Mouse (Mus musculus): Measurements from ENCODE around the gene Apbb2. TPM values are rescaled to one million over a fixed set of nuclear protein-coding genes. Genes with fewer than 3 reads are reported as not detected.

Gene Apbb2
- total and polyA plus RNA-seq, 3 experiments: 0.34 to 0.40 (median 0.34) TPM

DNA sequence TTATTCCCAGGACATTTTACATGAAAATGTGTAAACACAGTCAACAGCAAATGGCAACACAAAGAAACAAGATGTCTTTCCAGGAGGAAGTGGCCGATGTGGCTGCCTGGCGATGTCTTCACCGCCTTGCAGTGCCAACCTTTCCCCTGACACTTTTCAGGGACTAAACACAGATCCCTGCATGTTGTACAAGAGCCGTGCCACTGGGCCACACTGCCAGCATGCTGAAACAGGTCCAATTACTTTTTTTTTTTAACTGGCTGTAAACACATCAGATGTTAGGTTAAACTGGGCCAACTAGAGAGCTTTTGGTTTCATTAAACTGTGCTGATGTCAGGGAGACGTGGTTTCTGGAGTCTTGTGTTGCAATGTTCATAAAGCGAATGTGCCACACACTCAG is 319.7 kb downstream of the Apbb2 start:
- Histone ChIP-seq H3K4me1 (ENCODE audit: control insufficient read depth in 1 of 2, insufficient read depth in 2 of 2) (0 out of 4 replicates have a peak, but pooled peaks cover 0 to 4% of the 10 kb centered on the region in 2 experiments), H3K36me3 (replicated peaks in 1 of 2; ENCODE audit: control insufficient read depth in 1 of 2, insufficient read depth in 1 of 2, low read length in 1 of 2) (no peaks in the 10 kb centered on the region), H3K9ac (ENCODE audit: insufficient read depth, low read depth) (no peak overlapping the region), H3K27ac (ENCODE audit: insufficient read depth, low read depth) (no peak overlapping the region), H3K4me3 (replicated peaks in 1 of 3; ENCODE audit: low read depth in 2 of 3, low read length in 2 of 3, poor library complexity in 1 of 3) (no peak overlapping the region), H3K4me2 (ENCODE audit: insufficient read depth, low read depth, poor library complexity, severe bottlenecking) (no peak overlapping the region), H3K27me3 (replicated peaks) (no peaks in the 10 kb centered on the region), H3K79me2 (replicated peaks; ENCODE audit: control insufficient read depth, extremely low read depth, insufficient read depth, poor library complexity, severe bottlenecking) (no peaks in the 10 kb centered on the region), H3K9me3 (replicated peaks; ENCODE audit: low read length) (no peaks in the 10 kb centered on the region)
- in situ Hi-C loops (cut with MboI; ENCODE audit: low pct_ligation_motif_present, low pct_unique_long_range_greater_than_20kb, low sequenced_read_pairs) (no loop called here), dilution Hi-C loops (cut with MboI; ENCODE audit: extremely low pct_ligation_motif_present, extremely low pct_unique_long_range_greater_than_20kb, low sequenced_read_pairs) (no loop called here)
- DNase-seq (ENCODE audit: extremely low read depth): no peak
- TF ChIP-seq MAZ (IDR thresholded peaks at IDR 0.05; ENCODE audit: low read depth, low read length) (no peak), UBTF (IDR thresholded peaks at IDR 0.05; ENCODE audit: low read depth, low read length) (no peak), RAD21 (IDR thresholded peaks at IDR 0.05; ENCODE audit: low read depth, low read length) (no peak), MXI1 (IDR thresholded peaks at IDR 0.05; ENCODE audit: low read depth, low read length) (no peak), GABPA (IDR thresholded peaks at IDR 0.05; ENCODE audit: insufficient replicate concordance, low read depth, low read length) (no peak), ZC3H11A (IDR thresholded peaks at IDR 0.05; ENCODE audit: low read depth, low read length) (no peak), JUND (conservative IDR thresholded peaks at IDR 0.05; ENCODE audit: low read depth, low read length) (no peak), CHD1 (IDR thresholded peaks at IDR 0.05; ENCODE audit: low read depth, low read length) (no peak), POLR2AphosphoS2 (IDR thresholded peaks at IDR 0.05; ENCODE audit: low read depth, low read length) (no peak), ZNF384 (IDR thresholded peaks at IDR 0.05; ENCODE audit: low read depth, low read length) (no peak), MYC (IDR thresholded peaks at IDR 0.05; ENCODE audit: low read depth, low read length) (no peak), RCOR1 (conservative IDR thresholded peaks at IDR 0.05; ENCODE audit: low read depth, low read length) (no peak)

DNA sequence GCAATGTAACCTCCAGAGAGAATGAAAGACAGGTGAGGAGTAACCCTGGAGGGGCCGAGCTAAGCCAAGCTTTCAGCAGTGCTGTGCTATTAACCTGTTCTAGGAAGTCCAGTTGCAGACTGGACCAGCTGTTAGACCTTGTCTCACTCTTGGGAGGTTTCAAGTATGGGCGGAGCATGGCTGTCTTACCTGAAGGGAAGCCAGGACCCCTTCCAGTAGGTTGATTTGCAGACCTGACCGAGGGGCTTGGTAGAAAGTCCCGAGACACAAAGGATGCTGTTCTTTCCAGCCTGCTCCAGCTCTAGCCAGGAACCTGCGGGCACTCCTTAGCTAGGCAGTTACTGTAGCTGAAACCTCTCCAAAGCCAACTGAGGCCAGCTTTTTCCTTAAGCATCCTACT is 322.5 kb downstream of the Apbb2 start:
- no peak overlapping the region for H3K4me2 ChIP-seq (ENCODE audit: insufficient read depth, low read depth, poor library complexity, severe bottlenecking)
- no peak overlapping the region for H3K9ac ChIP-seq (ENCODE audit: insufficient read depth, low read depth)
- no peaks in the 10 kb centered on the region for H3K9me3 ChIP-seq (replicated peaks; ENCODE audit: low read length)
- 0 out of 4 replicates have a peak, but pooled peaks cover 0 to 4% of the 10 kb centered on the region in 2 experiments for H3K4me1 ChIP-seq (ENCODE audit: control insufficient read depth in 1 of 2, insufficient read depth in 2 of 2)
- in situ Hi-C loops (cut with MboI; ENCODE audit: low pct_ligation_motif_present, low pct_unique_long_range_greater_than_20kb, low sequenced_read_pairs): no loop called here
- no peaks in the 10 kb centered on the region for H3K27me3 ChIP-seq (replicated peaks)
- no peaks in the 10 kb centered on the region for H3K79me2 ChIP-seq (replicated peaks; ENCODE audit: control insufficient read depth, extremely low read depth, insufficient read depth, poor library complexity, severe bottlenecking)
- no peaks in the 10 kb centered on the region for H3K36me3 ChIP-seq (replicated peaks in 1 of 2; ENCODE audit: control insufficient read depth in 1 of 2, insufficient read depth in 1 of 2, low read length in 1 of 2)
- TF ChIP-seq PAX5 (IDR thresholded peaks at IDR 0.05; ENCODE audit: low read length) (no peak), MYC (IDR thresholded peaks at IDR 0.05; ENCODE audit: low read depth, low read length) (no peak), ETS1 (conservative IDR thresholded peaks at IDR 0.05; ENCODE audit: low read depth, low read length) (no peak), NRF1 (IDR thresholded peaks at IDR 0.05; ENCODE audit: low read depth, low read length) (no peak), USF1 (IDR thresholded peaks at IDR 0.05; ENCODE audit: low read depth, low read length) (no peak), JUND (conservative IDR thresholded peaks at IDR 0.05; ENCODE audit: low read depth, low read length) (no peak), MAZ (IDR thresholded peaks at IDR 0.05; ENCODE audit: low read depth, low read length) (no peak), IRF4 (IDR thresholded peaks at IDR 0.05; ENCODE audit: low read depth, low read length) (no peak), TCF12 (IDR thresholded peaks at IDR 0.05; ENCODE audit: low read depth, low read length) (no peak), CHD2 (IDR thresholded peaks at IDR 0.05; ENCODE audit: low read length) (no peak), GABPA (IDR thresholded peaks at IDR 0.05; ENCODE audit: insufficient replicate concordance, low read depth, low read length) (no peak), TBP (conservative IDR thresholded peaks at IDR 0.05; ENCODE audit: low read depth, low read length) (no peak), ZC3H11A (IDR thresholded peaks at IDR 0.05; ENCODE audit: low read depth, low read length) (no peak), POLR2AphosphoS2 (IDR thresholded peaks at IDR 0.05; ENCODE audit: low read depth, low read length) (no peak)
- dilution Hi-C loops (cut with MboI; ENCODE audit: extremely low pct_ligation_motif_present, extremely low pct_unique_long_range_greater_than_20kb, low sequenced_read_pairs): no loop called here
- DNase-seq (ENCODE audit: extremely low read depth): no peak
- no peak overlapping the region for H3K27ac ChIP-seq (ENCODE audit: insufficient read depth, low read depth)
- H3K4me3 ChIP-seq (replicated peaks in 1 of 3; ENCODE audit: low read depth in 2 of 3, low read length in 2 of 3, poor library complexity in 1 of 3): no peak overlapping the region

Data from CH12.LX (cell line).